Mouse (Mus musculus) erythroblast, embryonic 14.5 days (primary cell): ENCODE data around the gene OR5BS1P. TPM values are rescaled to one million over a fixed set of nuclear protein-coding genes. Genes with fewer than 3 reads are reported as not detected.
"Not testable (repeated sequence)": the region's sequence is repeated elsewhere in the genome, so short reads cannot be mapped to it uniquely, and the experiment has no call there.

Experiments
- H3K27me3 ChIP-seq: 2 replicates; pipeline ENCODE4 v1.6.1; 2012; ENCODE audit warnings: inconsistent platforms; ENCODE audit not compliant: control insufficient read depth
- H3K36me3 ChIP-seq: 2 replicates; pipeline ENCODE4 v1.6.1; 2012; ENCODE audit warnings: mild to moderate bottlenecking, inconsistent platforms; ENCODE audit not compliant: control insufficient read depth
- H3K4me1 ChIP-seq: 2 replicates; pipeline ENCODE4 v1.6.1; 2012; ENCODE audit warnings: inconsistent platforms; ENCODE audit not compliant: control insufficient read depth
- H3K4me3 ChIP-seq: replicated peaks from 2 replicates; pipeline ENCODE3; 2012; ENCODE audit warnings: moderate library complexity, mild to moderate bottlenecking, inconsistent platforms
- H3K9me3 ChIP-seq: 2 replicates; pipeline ENCODE4 v1.6.1; 2012; ENCODE audit warnings: low read length, inconsistent platforms, mixed read lengths; ENCODE audit not compliant: control insufficient read depth
- GATA1 ChIP-seq: IDR thresholded peaks from 2 replicates; pipeline ENCODE4 v1.6.1; 2012; ENCODE audit warnings: low read length, inconsistent platforms, mixed read lengths
- TAL1 ChIP-seq: IDR thresholded peaks from 3 replicates; pipeline ENCODE4 v1.6.1; 2012; ENCODE audit warnings: low read length, inconsistent platforms, mixed read lengths
- polyA plus RNA-seq: library from polyadenylated mRNA; stranded (reverse); fragments of >175 nt; gene quantifications from 2 replicates; pipeline ENCODE4 v1.2.3, GENCODE M21; 2012

The OR5BS1P gene
- polyA plus RNA-seq, result not detected in 2 replicates

DNA sequence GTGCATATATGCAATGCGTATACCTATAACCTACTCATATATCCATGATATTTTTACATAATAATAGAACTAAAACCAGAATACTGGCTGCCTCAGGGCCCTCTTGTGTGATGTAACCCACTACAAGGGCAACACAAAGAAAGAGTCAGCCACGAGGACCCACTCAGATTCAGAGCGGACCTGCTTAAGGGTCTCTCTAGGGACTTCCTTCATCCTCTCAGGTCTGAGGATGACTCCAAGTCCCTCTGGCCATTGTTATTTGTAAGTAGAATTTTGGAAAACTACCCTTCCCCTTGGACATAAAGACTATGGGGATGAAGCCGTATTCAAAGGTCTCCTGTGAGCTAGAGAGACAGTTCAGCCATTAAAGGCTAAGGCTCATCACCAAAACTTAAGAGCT lies at the start of gene OR5BS1P:
Gene OR5BS1P, plus strand, starts transcription at position 301 of the 400 bp plus-strand sequence.
- Histone ChIP-seq H3K9me3 (no peaks in the 10 kb centered on the region), H3K4me3 (no peak within 1 kb of the TSS), H3K36me3 (no peaks in the 10 kb centered on the region), H3K4me1 (no peaks in the 10 kb centered on the region), H3K27me3 (no peaks in the 10 kb centered on the region)
- no peak for TF ChIP-seq TAL1
- TF ChIP-seq GATA1, result no peak

DNA sequence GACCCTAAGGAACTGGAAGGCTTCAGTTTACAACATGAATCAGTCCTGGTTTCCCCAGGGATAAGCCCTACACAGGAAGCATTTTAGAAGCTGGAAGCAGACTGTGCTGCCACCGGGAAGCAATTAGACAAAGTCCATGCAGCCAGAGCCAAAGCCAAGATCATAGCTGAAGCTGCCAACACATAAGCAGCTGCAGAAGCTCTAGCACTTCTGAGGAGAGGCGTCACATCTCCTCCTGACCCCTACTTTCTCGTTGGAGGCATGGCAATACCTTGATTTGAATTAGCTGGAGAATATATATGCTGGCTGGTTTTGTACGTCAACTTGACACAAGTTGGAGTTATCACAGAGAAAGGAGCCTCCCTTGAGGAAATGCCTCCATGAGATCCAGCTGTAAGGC lies 48.8 kb upstream of the OR5BS1P start:
- no peak overlapping the region for H3K4me3 ChIP-seq
- TF ChIP-seq GATA1 (no peak), TAL1 (no peak)
- H3K4me1 ChIP-seq, result no peaks in the 10 kb centered on the region
- no peaks in the 10 kb centered on the region for H3K9me3 ChIP-seq
- H3K27me3 ChIP-seq, result no peaks in the 10 kb centered on the region
- no peaks in the 10 kb centered on the region for H3K36me3 ChIP-seq

- Histone ChIP-seq H3K4me3 (no peak overlapping the region), H3K9me3 (no peaks in the 10 kb centered on the region), H3K27me3 (no peaks in the 10 kb centered on the region), H3K36me3 (no peaks in the 10 kb centered on the region), H3K4me1 (no peaks in the 10 kb centered on the region)
- TF ChIP-seq GATA1 (no peak), TAL1 (no peak)
These were observed 45.4 kb upstream of the OR5BS1P start for GRCm38 (mm10) chr15:98424326-98424725.

DNA sequence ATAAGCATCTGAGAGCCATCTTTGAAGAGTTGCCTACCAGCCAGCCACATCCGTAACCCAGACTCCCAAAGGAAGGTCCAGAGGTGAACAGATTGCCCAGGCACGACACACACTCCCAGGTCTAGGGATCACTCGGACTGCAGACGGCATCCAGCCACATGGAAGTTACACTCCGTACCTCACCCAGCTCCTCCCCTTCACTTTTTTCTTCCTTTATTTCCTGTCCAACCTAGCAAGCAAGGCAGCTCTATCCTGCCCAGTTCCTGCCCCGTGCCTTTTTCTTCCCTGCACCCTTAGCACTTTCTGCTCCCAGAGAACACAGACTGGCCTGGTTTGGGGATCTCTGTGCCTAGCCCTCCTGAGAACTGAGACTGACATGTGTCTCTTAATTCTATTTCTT lies 44.9 kb upstream of the OR5BS1P start:
- H3K4me1 ChIP-seq, result no peaks in the 10 kb centered on the region
- H3K4me3 ChIP-seq, result no peak overlapping the region
- TF ChIP-seq GATA1 (no peak), TAL1 (no peak)
- no peaks in the 10 kb centered on the region for H3K27me3 ChIP-seq
- H3K9me3 ChIP-seq, result no peaks in the 10 kb centered on the region
- H3K36me3 ChIP-seq, result no peaks in the 10 kb centered on the region

DNA sequence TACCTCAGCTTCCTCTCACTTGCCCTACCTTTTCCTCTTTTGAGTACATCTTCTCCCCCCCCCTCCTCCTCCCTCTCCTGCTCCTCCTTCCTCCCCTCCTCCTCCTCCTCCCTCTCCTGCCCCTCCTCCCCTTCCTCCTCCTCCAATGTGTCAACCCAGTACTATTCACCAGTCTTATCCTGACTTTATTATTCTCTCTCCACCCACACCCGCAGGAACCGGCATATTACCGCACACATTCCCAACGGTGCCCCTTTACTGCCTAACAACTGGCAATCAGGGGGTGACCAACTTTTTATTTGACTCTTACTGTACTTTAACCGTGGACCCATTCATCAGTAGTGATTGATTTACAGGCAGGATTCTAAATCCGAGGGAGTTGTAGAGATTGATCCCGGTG lies 44.5 kb upstream of the OR5BS1P start:
- Histone ChIP-seq H3K36me3 (no peaks in the 10 kb centered on the region), H3K4me1 (no peaks in the 10 kb centered on the region), H3K4me3 (no peak overlapping the region), H3K27me3 (no peaks in the 10 kb centered on the region), H3K9me3 (no peaks in the 10 kb centered on the region)
- TF ChIP-seq TAL1, result no peak
- no peak for TF ChIP-seq GATA1

DNA sequence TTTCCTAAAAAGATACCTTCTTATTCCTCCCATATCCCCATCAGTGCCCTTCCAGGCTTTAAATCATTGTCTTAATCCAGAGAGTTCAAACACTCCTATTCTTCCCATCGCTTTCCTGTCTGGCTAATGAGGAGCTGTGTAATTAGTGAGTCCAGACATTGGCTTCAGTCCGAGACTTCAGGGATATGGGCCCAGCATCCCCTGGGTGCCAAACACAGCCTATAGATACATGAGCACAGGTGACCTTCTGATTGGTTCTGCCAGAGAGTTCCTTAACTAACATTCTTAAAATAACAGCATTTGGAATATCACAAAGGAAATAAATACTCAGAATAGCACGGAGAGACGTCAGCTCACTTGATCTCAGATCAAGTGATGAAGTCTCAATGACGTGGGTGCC lies 38.8 kb upstream of the OR5BS1P start, which contains the start of gene Olfr282:
Gene Olfr282, plus strand, starts transcription at position 301 of the 400 bp plus-strand sequence.
- H3K36me3 ChIP-seq, H3K4me1 ChIP-seq, H3K27me3 ChIP-seq, H3K9me3 ChIP-seq, H3K4me3 ChIP-seq: not testable (repeated sequence)

- Histone ChIP-seq H3K4me3 (no peak overlapping the region), H3K36me3 (no peaks in the 10 kb centered on the region), H3K4me1 (no peaks in the 10 kb centered on the region), H3K27me3 (no peaks in the 10 kb centered on the region), H3K9me3 (peaks cover 2% of the 10 kb centered on the region; the same call in 1 of the 2 replicates)
- TF ChIP-seq TAL1, result no peak
- no peak for TF ChIP-seq GATA1
These were observed 25.1 kb upstream of the OR5BS1P start for GRCm38 (mm10) chr15:98444561-98444960.

DNA sequence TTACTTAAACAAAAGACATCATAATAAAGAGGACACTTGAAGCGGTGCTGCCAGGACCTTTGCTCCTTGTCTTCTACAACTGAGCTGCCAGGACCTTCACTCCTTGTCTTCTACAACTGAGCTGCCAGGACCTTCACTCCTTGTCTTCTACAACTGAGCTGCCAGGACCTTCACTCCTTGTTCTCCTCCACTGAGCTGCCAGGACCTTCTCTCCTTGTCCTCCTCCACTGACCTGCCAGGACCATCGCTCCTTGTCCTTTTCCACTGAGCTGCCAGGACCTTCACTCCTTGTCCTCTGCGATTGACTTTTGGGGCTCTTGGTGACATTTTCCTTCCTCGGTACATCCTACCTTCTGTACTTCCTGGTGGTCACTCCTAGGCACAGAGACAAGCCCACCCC lies 21.2 kb upstream of the OR5BS1P start:
- Histone ChIP-seq H3K27me3 (no peaks in the 10 kb centered on the region), H3K9me3 (no peaks in the 10 kb centered on the region), H3K4me1 (no peaks in the 10 kb centered on the region), H3K4me3 (no peak overlapping the region), H3K36me3 (no peaks in the 10 kb centered on the region)
- TF ChIP-seq GATA1 (no peak), TAL1 (no peak)

DNA sequence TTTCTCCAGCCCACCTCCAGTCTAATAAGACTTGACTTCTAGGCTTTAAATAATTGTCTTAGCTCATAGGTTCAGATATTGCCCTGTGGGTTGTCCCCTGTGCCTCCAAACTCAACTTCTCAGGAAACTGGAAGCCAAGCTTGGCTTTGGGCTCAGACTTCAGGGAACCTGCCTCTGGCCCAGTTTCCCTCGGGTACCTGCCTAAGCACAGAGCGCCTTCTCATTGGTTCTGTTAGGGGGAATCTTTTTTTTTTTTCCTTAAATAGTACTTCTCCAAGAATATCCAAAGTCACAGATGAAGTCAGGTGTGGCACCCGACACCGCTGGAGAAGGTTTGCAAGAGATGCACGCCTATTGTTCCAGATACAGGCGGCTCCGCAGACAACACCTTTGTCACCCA lies 17.4 kb upstream of the OR5BS1P start, which contains the start of gene Olfr281:
Gene Olfr281, plus strand, starts transcription at position 301 of the 400 bp plus-strand sequence.
- Histone ChIP-seq H3K9me3 (no peaks in the 10 kb centered on the region), H3K4me1 (no peaks in the 10 kb centered on the region)

GRCm38 (mm10) chr15:98471539-98471938 lies 1.8 kb downstream of the OR5BS1P start:
- Histone ChIP-seq H3K9me3 (no peaks in the 10 kb centered on the region), H3K36me3 (no peaks in the 10 kb centered on the region), H3K27me3 (no peaks in the 10 kb centered on the region), H3K4me3 (no peak overlapping the region), H3K4me1 (no peaks in the 10 kb centered on the region)
- TF ChIP-seq TAL1 (no peak), GATA1 (no peak)

More for the DNA sequence above, 17.4 kb upstream of the OR5BS1P start, which contains the start of gene Olfr281:
- TF ChIP-seq GATA1, result no peak
- TF ChIP-seq TAL1, result no peak
- Histone ChIP-seq H3K36me3 (no peaks in the 10 kb centered on the region), H3K27me3 (no peaks in the 10 kb centered on the region), H3K4me3 (no peak within 1 kb of the TSS)
